Mouse (Mus musculus) forebrain, embryonic 14.5 days (tissue): ENCODE data around the gene Med17. TPM values are rescaled to one million over a fixed set of nuclear protein-coding genes. Genes with fewer than 3 reads are reported as not detected.
A peak's percentile ranks its signal among the peaks of the same experiment; 100 is the strongest.

ENCODE experiments used
- ATAC-seq: fragments of 200-750 bp; cut with Nextera tagmentation; 2 replicates; pipeline ENCODE4 v1.8.0; 2017; ENCODE audit warnings: mild to moderate bottlenecking, moderate library complexity
- DNase-seq: peaks from one replicate; pipeline ENCODE4 v3.0.0-alpha.2; 2015; ENCODE audit warnings: low spot score
- H3K27ac ChIP-seq: fragments of 300-500 bp; sonication (generic); 2 replicates; pipeline ENCODE4 v1.5.1; 2014; ENCODE audit warnings: low read depth, mild to moderate bottlenecking, control low read depth, low read length, moderate library complexity
- H3K27me3 ChIP-seq: fragments of 300-500 bp; sonication (generic); replicated peaks from 2 replicates; pipeline ENCODE4 v1.6.1; 2014; ENCODE audit warnings: low read length, control low read depth, mixed read lengths; ENCODE audit not compliant: control insufficient read depth, insufficient read depth
- H3K36me3 ChIP-seq: fragments of 300-500 bp; sonication (generic); 2 replicates; pipeline ENCODE4 v1.6.1; 2014; ENCODE audit warnings: low read length, control low read depth; ENCODE audit not compliant: control insufficient read depth, insufficient read depth
- H3K4me1 ChIP-seq: fragments of 300-500 bp; sonication (generic); 2 replicates; pipeline ENCODE4 v1.6.1; 2014; ENCODE audit warnings: antibody characterized with exemption, low read length, control low read depth; ENCODE audit not compliant: control insufficient read depth, insufficient read depth
- H3K4me2 ChIP-seq: fragments of 300-500 bp; sonication (generic); 2 replicates; pipeline ENCODE4 v1.6.1; 2014; ENCODE audit warnings: mild to moderate bottlenecking, control low read depth, low read length
- H3K4me3 ChIP-seq: fragments of 300-500 bp; sonication (generic); 2 replicates; pipeline ENCODE4 v1.5.1; 2014; ENCODE audit warnings: low read depth, low read length, control low read depth
- H3K9ac ChIP-seq: fragments of 300-500 bp; sonication (generic); 2 replicates; pipeline ENCODE4 v1.6.1; 2014; ENCODE audit warnings: mild to moderate bottlenecking, low read length, control low read depth, moderate library complexity
- H3K9me3 ChIP-seq: fragments of 300-500 bp; sonication (generic); replicated peaks from 2 replicates; pipeline ENCODE4 v1.6.1; 2016; ENCODE audit warnings: low read length, control low read depth, mixed read lengths; ENCODE audit not compliant: control insufficient read depth
- WGBS: fragments of 180-500 bp; shearing (Covaris S2); extraction: QIAGEN DNeasy Blood & Tissue Kit; methylation state at CpG from one replicate; pipeline ENCODE4 v1.1.7; 2014; 5-methylcytosine and 5-hydroxymethylcytosine counted together
- polyA plus RNA-seq: library from polyadenylated mRNA; unstranded; fragments of >200 nt; fragmentation: Nextera tagmentation; extraction: Ambion mirVana; gene quantifications from 2 replicates; pipeline ENCODE4 v1.2.1, GENCODE M21; 2014

Gene Med17
- polyA plus RNA-seq, 1 experiment from 2014 or later: 43.1 TPM

DNA sequence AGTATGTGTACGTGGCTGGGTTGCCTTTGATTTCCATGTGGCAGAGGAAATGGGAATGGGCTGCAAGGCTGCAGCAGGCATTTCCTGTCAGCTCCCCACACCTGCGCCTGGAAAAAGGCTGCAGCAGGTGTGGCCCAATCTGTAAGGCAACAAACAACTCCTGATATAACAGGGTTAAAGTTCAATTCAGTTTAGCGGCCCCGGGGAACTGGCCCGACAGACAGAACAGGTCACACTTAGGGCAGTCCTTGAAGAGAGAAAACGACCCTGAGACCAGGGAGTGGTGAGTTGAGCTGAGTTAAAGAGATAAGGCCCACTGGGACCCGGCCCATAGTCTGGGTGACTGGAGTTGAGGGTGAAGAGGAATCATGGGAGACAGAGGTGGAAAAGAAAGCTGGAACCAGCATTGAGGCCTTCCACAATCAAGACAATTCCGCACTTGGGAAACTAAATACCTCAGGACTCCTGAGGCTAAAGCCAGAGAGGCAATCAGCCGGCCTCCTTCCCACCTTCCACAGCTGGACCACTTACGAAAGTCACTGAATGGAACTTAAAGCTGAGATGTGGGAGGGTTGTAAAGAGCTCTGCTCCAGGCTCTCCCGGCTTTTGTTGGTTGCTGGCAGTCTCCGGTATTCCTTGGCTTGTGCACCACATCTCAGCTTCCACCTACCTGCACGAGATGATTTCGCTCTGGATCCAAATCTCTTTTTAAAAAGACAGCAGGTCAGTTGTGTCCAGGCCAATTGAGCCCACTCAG is 34.2 kb downstream of the Med17 start:
- no peaks in the 10 kb centered on the region for H3K27me3 ChIP-seq
- WGBS: 80% methylated on average over 14 of the region's 14 CpGs
- no peak for ATAC-seq
- no peaks in the 10 kb centered on the region for H3K36me3 ChIP-seq
- H3K4me1 ChIP-seq: no peaks in the 10 kb centered on the region
- H3K4me3 ChIP-seq: no peak overlapping the region
- H3K4me2 ChIP-seq: no peak overlapping the region
- no peak for DNase-seq
- H3K9me3 ChIP-seq: no peaks in the 10 kb centered on the region
- H3K27ac ChIP-seq: no peak overlapping the region
- H3K9ac ChIP-seq: no peak overlapping the region

DNA sequence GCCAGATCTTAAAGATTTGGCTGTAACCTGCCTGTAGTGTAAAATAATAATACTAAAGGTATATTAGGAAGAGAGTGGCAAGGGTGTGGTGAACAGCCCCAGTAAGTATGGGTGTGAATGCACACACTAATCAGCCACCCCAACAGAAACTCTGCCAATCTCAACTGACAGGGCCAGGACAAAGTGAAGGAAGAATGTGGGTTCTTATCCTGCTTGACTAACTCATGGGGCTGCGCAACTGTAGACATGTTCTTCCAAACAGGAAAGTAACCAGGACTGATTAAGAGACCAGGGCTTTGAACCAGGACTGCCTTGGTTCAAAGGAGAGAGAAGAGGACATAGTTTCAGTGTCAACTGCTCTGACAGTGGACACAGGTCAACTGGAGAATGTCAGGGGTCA is 37.6 kb downstream of the Med17 start:
- no peaks in the 10 kb centered on the region for H3K4me1 ChIP-seq
- H3K27me3 ChIP-seq: no peaks in the 10 kb centered on the region
- 90% methylated on average over 1 of the region's 1 CpGs for WGBS
- DNase-seq (no peak), ATAC-seq (no peak)
- H3K4me3 ChIP-seq: no peak overlapping the region
- H3K9ac ChIP-seq: no peak overlapping the region
- no peaks in the 10 kb centered on the region for H3K9me3 ChIP-seq
- no peaks in the 10 kb centered on the region for H3K36me3 ChIP-seq
- H3K27ac ChIP-seq: no peak overlapping the region
- no peak overlapping the region for H3K4me2 ChIP-seq

DNA sequence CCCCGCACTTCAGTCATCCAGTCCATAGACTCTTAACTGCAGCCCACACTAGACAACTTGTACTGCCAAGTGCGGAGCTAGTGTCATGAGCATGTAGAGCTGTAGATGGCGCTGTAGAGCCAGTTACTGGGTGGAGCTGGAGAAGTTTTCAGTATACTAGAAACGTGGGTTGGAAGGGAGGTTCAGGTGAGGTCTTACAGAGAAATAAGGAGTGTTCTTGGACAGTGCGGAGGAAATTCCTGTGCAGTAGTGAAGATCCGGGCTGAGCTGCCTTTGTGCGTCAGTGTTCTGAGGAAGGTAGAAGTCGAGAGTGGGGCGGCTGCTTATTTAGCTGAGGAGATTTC is 38.2 kb downstream of the Med17 start:
- H3K9ac ChIP-seq: no peak overlapping the region
- no peaks in the 10 kb centered on the region for H3K4me1 ChIP-seq
- ATAC-seq: no peak
- H3K4me2 ChIP-seq: no peak overlapping the region
- WGBS: 48% methylated on average over 9 of the region's 9 CpGs
- no peak overlapping the region for H3K27ac ChIP-seq
- H3K9me3 ChIP-seq: no peaks in the 10 kb centered on the region
- peak; percentile 33 for DNase-seq
- no peaks in the 10 kb centered on the region for H3K27me3 ChIP-seq
- H3K36me3 ChIP-seq: no peaks in the 10 kb centered on the region
- H3K4me3 ChIP-seq: no peak overlapping the region

GRCm38 (mm10) chr9:15240863-15241595 is 38.7 kb downstream of the Med17 start:
- no peak for DNase-seq
- H3K4me1 ChIP-seq: no peaks in the 10 kb centered on the region
- H3K9ac ChIP-seq: no peak overlapping the region
- no peaks in the 10 kb centered on the region for H3K27me3 ChIP-seq
- H3K27ac ChIP-seq: no peak overlapping the region
- 69% methylated on average over 6 of the region's 6 CpGs for WGBS
- no peaks in the 10 kb centered on the region for H3K9me3 ChIP-seq
- H3K4me3 ChIP-seq: no peak overlapping the region
- H3K36me3 ChIP-seq: no peaks in the 10 kb centered on the region
- H3K4me2 ChIP-seq: no peak overlapping the region
- no peak for ATAC-seq

DNA sequence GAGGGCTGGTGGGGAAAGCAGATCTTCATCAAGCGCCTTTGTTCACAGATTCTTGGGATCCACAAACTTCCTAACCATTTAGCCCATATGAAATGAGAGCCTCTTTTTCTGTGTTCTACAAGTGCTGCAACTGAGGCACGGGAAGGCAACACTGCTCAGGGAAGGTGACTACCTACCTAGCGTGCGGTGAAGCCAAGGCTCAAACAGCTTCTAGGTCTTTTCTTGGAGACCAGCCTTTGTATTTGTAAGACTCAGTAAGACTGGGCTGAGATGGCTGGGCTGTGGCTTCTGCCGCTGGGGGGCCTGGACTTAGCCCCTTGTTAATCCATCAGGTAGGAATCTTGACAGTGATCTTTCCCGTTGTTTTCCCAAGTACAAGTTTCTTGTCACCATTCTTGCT is 39.7 kb downstream of the Med17 start:
- no peaks in the 10 kb centered on the region for H3K9me3 ChIP-seq
- no peak overlapping the region for H3K27ac ChIP-seq
- H3K27me3 ChIP-seq: no peaks in the 10 kb centered on the region
- DNase-seq (no peak), ATAC-seq (no peak)
- H3K9ac ChIP-seq: no peak overlapping the region
- no peak overlapping the region for H3K4me3 ChIP-seq
- H3K36me3 ChIP-seq: no peaks in the 10 kb centered on the region
- H3K4me2 ChIP-seq: no peak overlapping the region
- H3K4me1 ChIP-seq: no peaks in the 10 kb centered on the region
- 92% methylated on average over 6 of the region's 6 CpGs for WGBS

DNA sequence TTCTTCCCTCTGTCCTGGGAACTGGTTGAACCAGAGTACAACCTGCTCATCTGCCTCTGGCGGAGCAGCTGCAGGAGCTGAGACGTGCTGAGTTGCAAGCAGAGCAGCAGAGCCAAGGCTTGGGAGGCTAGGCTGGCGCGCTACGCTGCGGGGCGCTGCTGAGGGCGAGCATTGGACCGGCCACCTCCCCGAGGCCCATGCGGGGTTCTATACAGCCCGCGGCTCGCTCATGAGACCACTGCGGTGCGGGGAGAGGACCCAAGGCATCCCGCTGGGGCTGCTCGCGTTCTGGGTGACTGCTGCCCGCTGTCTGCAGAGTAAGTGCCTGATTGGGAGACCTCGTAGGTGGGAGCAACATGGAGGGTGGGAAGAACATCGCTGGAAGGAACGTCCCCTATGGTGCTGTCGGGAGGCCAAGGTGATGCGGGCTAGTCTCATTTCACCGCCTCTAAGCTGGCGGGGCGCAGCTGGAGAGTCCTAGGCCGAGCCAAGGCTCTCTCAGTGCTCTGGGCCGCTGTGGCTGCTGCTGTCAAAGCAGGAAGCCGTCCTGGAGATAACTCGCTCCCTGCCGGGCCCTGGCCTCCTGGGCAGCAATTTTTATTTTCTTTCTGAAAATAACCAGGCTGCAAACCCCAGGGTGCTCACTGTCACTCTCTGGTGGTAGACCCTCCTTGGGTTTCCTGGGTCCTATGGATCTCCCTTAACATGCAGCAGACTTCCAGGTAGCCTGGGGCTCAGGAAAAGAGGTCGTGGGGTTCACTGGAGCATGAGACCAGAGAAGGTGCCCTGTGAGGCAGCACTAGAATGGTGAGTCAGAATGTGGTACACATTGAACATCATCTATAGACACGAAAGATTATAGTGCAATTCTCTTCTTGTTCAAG is 40.4 kb downstream of the Med17 start, which contains the start of gene Vstm5:
Gene Vstm5 (plus strand): TSS at position 4 of the 884 bp plus-strand sequence.
- Histone ChIP-seq H3K36me3 (no peaks in the 10 kb centered on the region), H3K9ac (peak within 1 kb of the TSS; percentile 68), H3K4me2 (peak within 1 kb of the TSS; percentile 63), H3K4me3 (peak within 1 kb of the TSS; percentile 36), H3K4me1 (no peaks in the 10 kb centered on the region), H3K9me3 (no peaks in the 10 kb centered on the region), H3K27me3 (no peaks in the 10 kb centered on the region), H3K27ac (no peak within 1 kb of the TSS; the same call in 1 of the 2 replicates)
- 6% methylated on average over 35 of the region's 35 CpGs for WGBS
- ATAC-seq (peak; percentile 91), DNase-seq (peak; percentile 61)

DNA sequence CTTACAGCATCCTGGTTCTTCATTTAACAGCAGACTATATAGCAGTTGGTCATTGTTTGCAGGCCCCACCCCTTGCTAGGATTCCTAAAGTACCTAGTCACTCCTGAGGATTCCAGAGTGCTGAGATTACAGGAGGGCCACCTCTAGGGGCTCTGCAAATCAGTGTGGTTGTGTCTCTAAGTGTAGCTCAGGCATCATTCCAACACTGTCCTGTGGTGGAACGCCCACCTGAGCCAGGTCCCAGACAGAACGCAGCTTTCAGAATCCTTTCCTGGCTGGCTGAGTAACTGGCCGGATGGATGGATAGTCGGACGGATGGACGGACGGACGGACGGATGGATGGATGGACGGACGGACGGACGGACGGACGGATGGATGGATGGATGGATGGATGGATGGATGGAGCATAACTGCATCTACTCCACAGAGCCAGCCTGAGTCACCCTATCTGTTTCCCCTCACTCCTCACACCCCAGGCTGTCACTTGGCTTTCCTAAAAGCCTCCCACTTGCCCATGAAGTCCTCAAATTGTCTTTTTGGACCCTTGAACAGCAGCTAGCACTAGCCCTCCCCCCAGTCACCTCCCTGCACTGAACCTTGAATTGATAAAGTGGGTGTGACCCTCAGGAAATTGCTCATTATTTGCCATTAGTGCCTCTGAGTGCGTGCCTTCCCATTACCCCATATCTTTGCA is 41.3 kb downstream of the Med17 start:
- DNase-seq: peak; percentile 9
- Histone ChIP-seq H3K4me3 (peak overlapping the region; percentile 36), H3K4me1 (no peaks in the 10 kb centered on the region), H3K27me3 (no peaks in the 10 kb centered on the region), H3K9ac (peak overlapping the region; percentile 68), H3K36me3 (no peaks in the 10 kb centered on the region), H3K9me3 (no peaks in the 10 kb centered on the region), H3K4me2 (peak overlapping the region; percentile 63), H3K27ac (no peak overlapping the region)
- 72% methylated on average over 16 of the region's 16 CpGs for WGBS
- no peak; the same call in 1 of the 2 replicates for ATAC-seq

- Histone ChIP-seq H3K4me1 (no peaks in the 10 kb centered on the region), H3K9ac (no peak overlapping the region), H3K4me2 (no peak overlapping the region), H3K9me3 (no peaks in the 10 kb centered on the region), H3K36me3 (no peaks in the 10 kb centered on the region), H3K27ac (no peak overlapping the region), H3K27me3 (no peaks in the 10 kb centered on the region), H3K4me3 (no peak overlapping the region)
- no peak for ATAC-seq
- WGBS: 55% methylated on average over 14 of the region's 14 CpGs
- no peak for DNase-seq
Measured at GRCm38 (mm10) chr9:15237516-15238296, 42.0 kb downstream of the Med17 start.
